8 mouse cellular contexts compared by ENCODE assay signal in genomic region chr2:168106701-168107178, GRCm38 (mm10). TPM values are rescaled to one million over a fixed set of nuclear protein-coding genes. Genes with fewer than 3 reads are reported as not detected.
DNase-seq lines count a peak whose midpoint lies in the region; ATAC-seq and TF ChIP-seq lines count a peak whose summit lies in the region.

No protein-coding gene starts in this region.

- ATAC-seq in frontal cortex, adult (ENCODE audit: low TSS enrichment): peak; percentile 97
- peak; percentile 85 for ATAC-seq in midbrain, embryonic 16.5 days

- H3K4me2 ChIP-seq in midbrain, embryonic 16.5 days (ENCODE audit: low read length): peak overlapping the region; percentile 50

- no peaks in the 10 kb centered on the region for H3K27me3 ChIP-seq in ES-Bruce4 (ENCODE audit: control insufficient read depth, insufficient read depth, low read length, poor library complexity, severe bottlenecking)
- H3K27me3 ChIP-seq in midbrain, embryonic 16.5 days (ENCODE audit: control insufficient read depth, insufficient read depth, low read depth, low read length): no peaks in the 10 kb centered on the region

- no peaks in the 10 kb centered on the region for H3K36me3 ChIP-seq in ES-Bruce4 (ENCODE audit: control insufficient read depth, insufficient read depth, low read length, poor library complexity, severe bottlenecking)
- no peaks in the 10 kb centered on the region for H3K36me3 ChIP-seq in midbrain, embryonic 16.5 days (ENCODE audit: control insufficient read depth, insufficient read depth, low read length)

- peak overlapping the region; percentile 54 for H3K9ac ChIP-seq in ES-Bruce4 (ENCODE audit: low read depth, poor library complexity, severe bottlenecking)
- peak overlapping the region; percentile 49 for H3K9ac ChIP-seq in midbrain, embryonic 16.5 days (ENCODE audit: low read depth, low read length)

- H3K4me3 ChIP-seq in ES-Bruce4 (ENCODE audit: low read depth, low read length): peak overlapping the region; percentile 34
- H3K4me3 ChIP-seq in layer of hippocampus, adult 2 months: peak overlapping the region; percentile 45
- peak overlapping the region; percentile 13 for H3K4me3 ChIP-seq in midbrain, embryonic 16.5 days (ENCODE audit: low read depth, low read length)

- TF ChIP-seq POLR2A in ES-Bruce4 (IDR thresholded peaks at IDR 0.05; ENCODE audit: insufficient read depth, low read length): no peak

- WGBS in midbrain, embryonic 16.5 days: 33% methylated on average over 20 of the region's 20 CpGs

- no peak for TF ChIP-seq CTCF in ES-Bruce4 (IDR thresholded peaks at IDR 0.05; ENCODE audit: low read depth, low read length)
- TF ChIP-seq CTCF in layer of hippocampus, adult 2 months (conservative IDR thresholded peaks at IDR 0.05): no peak

- peak; percentile 80 for DNase-seq in adrenal gland, postnatal 25 days
- DNase-seq in heart, postnatal 25 days (ENCODE audit: low spot score): peak; percentile 48
- DNase-seq in layer of hippocampus, adult 2 months (ENCODE audit: low spot score in 2 of 2): peak; percentile 86
- no peak for DNase-seq in natural killer cell, adult 2 months (ENCODE audit: low spot score in 2 of 2)
- DNase-seq in embryo, embryonic 10 days (ENCODE audit: low spot score): no peak

- TF ChIP-seq EP300 in ES-Bruce4 (IDR thresholded peaks at IDR 0.05; ENCODE audit: insufficient read depth, low read depth, low read length): no peak

- intact Hi-C loops in heart, postnatal 25 days (cut with DNase I): no loop called here

- H3K27ac ChIP-seq in ES-Bruce4 (ENCODE audit: insufficient read depth, low read length): no peak overlapping the region
- H3K27ac ChIP-seq in layer of hippocampus, adult 2 months: peak overlapping the region; percentile 84
- H3K27ac ChIP-seq in midbrain, embryonic 16.5 days (ENCODE audit: low read length): peak overlapping the region; percentile 76

- no peaks in the 10 kb centered on the region for H3K4me1 ChIP-seq in ES-Bruce4 (ENCODE audit: control insufficient read depth, insufficient read depth, low read length)
- peaks cover 2% of the 10 kb centered on the region; the same call in 1 of the 2 replicates for H3K4me1 ChIP-seq in midbrain, embryonic 16.5 days (ENCODE audit: control insufficient read depth, insufficient read depth, low read length)

- H3K9me3 ChIP-seq in ES-Bruce4 (replicated peaks; ENCODE audit: control insufficient read depth, insufficient read depth, low read length, poor library complexity, severe bottlenecking): no peaks in the 10 kb centered on the region
- no peaks in the 10 kb centered on the region for H3K9me3 ChIP-seq in midbrain, embryonic 16.5 days (replicated peaks; ENCODE audit: control insufficient read depth, low read length, poor library complexity, severe bottlenecking)

RNA-seq across cellular contexts. Expression of gene Pard6b, which starts 25.9 kb away (rescaled TPM):
- 55.0 and 55.3 TPM in 2 replicates for polyA plus RNA-seq in ES-Bruce4 (2011; ENCODE audit: insufficient read depth, insufficient read length, low read depth, missing spikeins)
- 1.6 and 2.3 TPM in 2 replicates for total RNA-seq in adrenal gland, postnatal 25 days (2021)
- total RNA-seq in heart, postnatal 25 days (2021): 1 to 10 TPM; 3.1 to 3.4 TPM
- total RNA-seq in layer of hippocampus, adult 2 months (2021): 1 to 10 TPM; 3.6 to 4.3 TPM
- 6.8 and 7.3 TPM in 2 replicates for polyA plus RNA-seq in midbrain, embryonic 16.5 days (2015; fragmentation: Nextera tagmentation; extraction: Ambion mirVana)

Comparison
In these comparisons a context has a peak if more than half of its experiments do, and no peak if none do; other contexts are left out.
1. DNase-seq: peak in adrenal gland, postnatal 25 days (single experiment), heart, postnatal 25 days (single experiment) and layer of hippocampus, adult 2 months (2 of 2); none in natural killer cell, adult 2 months (0 of 2) and embryo, embryonic 10 days (single experiment).
2. Peak in every context shown above with its lines, with median percentiles within 50 percentile points of each other: H3K4me3 ChIP-seq.